8 mouse cellular contexts compared by ENCODE assay signal in genomic region chr12:81788672-81789084, GRCm38 (mm10). TPM values are rescaled to one million over a fixed set of nuclear protein-coding genes. Genes with fewer than 3 reads are reported as not detected.
A peak's percentile ranks its signal among the peaks of the same experiment; 100 is the strongest.
DNase-seq lines count a peak whose midpoint lies in the region; ATAC-seq lines count a peak whose summit lies in the region.

No protein-coding gene starts in this region.

- peak; percentile 60; the same call in 1 of the 2 replicates for ATAC-seq in forebrain, embryonic 15.5 days (replicated peaks)

- no peaks in the 10 kb centered on the region for H3K4me1 ChIP-seq in forebrain, embryonic 15.5 days

- H3K9me3 ChIP-seq in forebrain, embryonic 15.5 days, result no peaks in the 10 kb centered on the region

- H3K4me3 ChIP-seq in forebrain, embryonic 15.5 days, result no peak overlapping the region

- no peak overlapping the region for H3K9ac ChIP-seq in forebrain, embryonic 15.5 days (replicated peaks)

- DNase-seq in MEL-GATA-1-ER (ENCODE audit: extremely low read depth, low read depth), result peak; percentile 90
- peak; percentile 66 for DNase-seq in c-Kit-positive CD71-positive TER-119-negative erythroid progenitor cells, embryonic 14.5 days (ENCODE audit: low read depth)
- DNase-seq in heart, postnatal 36 days, result peak; percentile 91 to 94
- DNase-seq in layer of hippocampus, adult 9-10 months (ENCODE audit: low spot score), result peak; percentile 98
- peak; percentile 95 for DNase-seq in lung, postnatal 10 days
- DNase-seq in right cerebral cortex, adult 2 months (ENCODE audit: low spot score in 2 of 2), result peak; percentile 96 to 97
- peak; percentile 78 for DNase-seq in urinary bladder, adult 2 months (ENCODE audit: low spot score)

- H3K4me2 ChIP-seq in forebrain, embryonic 15.5 days (replicated peaks), result no peak overlapping the region

- no peaks in the 10 kb centered on the region for H3K27me3 ChIP-seq in forebrain, embryonic 15.5 days

- no peaks in the 10 kb centered on the region for H3K36me3 ChIP-seq in forebrain, embryonic 15.5 days

- H3K27ac ChIP-seq in forebrain, embryonic 15.5 days (replicated peaks), result no peak overlapping the region

- under 1% methylated on average over 9 of the region's 9 CpGs for WGBS in forebrain, embryonic 15.5 days

- intact Hi-C loops in heart, postnatal 36 days (cut with DNase I), result loop anchor here (1.0 kb wide), 1 partner anchor 169 kb away; no protein-coding TSS in a partner anchor

RNA-seq across cellular contexts. Expression of gene Map3k9, which starts 7.7 kb away (rescaled TPM):
- 7.1 and 7.9 TPM in 2 replicates for polyA plus RNA-seq in forebrain, embryonic 15.5 days (2015; fragmentation: Nextera tagmentation; extraction: Ambion mirVana)
- under 1 TPM; 0.22 TPM for total RNA-seq in heart, postnatal 36 days (2021)
- 1.4 and 2.3 TPM in 2 replicates for polyA plus RNA-seq in urinary bladder, adult 2 months (2012; rRNA removed)
